Mouse (Mus musculus) G1E (cell line): ENCODE results near the gene Trim62.

ENCODE experiments used
- CTCF ChIP-seq: IDR thresholded peaks from 2 replicates; pipeline ENCODE4 v1.5.1; 2012; ENCODE audit warnings: low read depth, low read length, inconsistent platforms, mixed read lengths
- GATA1 ChIP-seq: IDR thresholded peaks from 2 replicates; pipeline ENCODE4 v1.6.1; 2012; ENCODE audit warnings: borderline replicate concordance, low read length, inconsistent platforms, mixed read lengths
- POLR2AphosphoS5 ChIP-seq: IDR thresholded peaks from 2 replicates; pipeline ENCODE4 v1.6.1; 2012; ENCODE audit warnings: low read depth, low read length, inconsistent platforms; ENCODE audit not compliant: insufficient replicate concordance

- TF ChIP-seq POLR2AphosphoS5: no peak
- TF ChIP-seq CTCF: no peak
- no peak for TF ChIP-seq GATA1
Observed at GRCm38 (mm10) chr4:128887026-128887425, 3.6 kb downstream of the Trim62 start.
